Mouse (Mus musculus): Measurements from ENCODE around the gene Prdm11. TPM values are rescaled to one million over a fixed set of nuclear protein-coding genes. Genes with fewer than 3 reads are reported as not detected.

Gene Prdm11
- polyA plus RNA-seq, 1 experiment from 2014 or later, result 4.4 TPM

DNA sequence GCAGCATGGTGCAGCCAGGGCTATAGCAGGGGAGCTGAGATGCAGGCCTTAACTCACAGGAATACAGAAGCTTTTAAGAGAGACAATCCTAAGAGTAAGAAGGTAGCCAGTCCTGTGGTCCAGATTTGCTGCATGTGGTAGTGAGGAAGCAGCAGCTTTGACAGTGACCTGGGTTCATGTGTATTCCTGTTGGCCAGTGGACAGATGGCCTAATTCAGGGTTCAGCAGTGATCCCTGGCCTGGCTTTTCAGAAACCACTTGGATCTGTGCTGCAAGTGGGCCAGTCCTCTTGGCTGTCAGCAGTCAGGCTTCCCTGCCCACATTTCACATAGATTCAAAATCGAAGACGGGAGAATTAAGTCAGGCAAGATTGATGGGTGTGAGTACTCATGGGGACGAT, 104.5 kb downstream of the Prdm11 start:
- H3K4me2 ChIP-seq, result no peak overlapping the region
- H3K9ac ChIP-seq, result no peak overlapping the region
- H3K27me3 ChIP-seq (ENCODE audit: insufficient read depth, low read length), result no peaks in the 10 kb centered on the region; the same call in 1 of the 2 replicates
- no peak overlapping the region for H3K4me3 ChIP-seq (ENCODE audit: low read depth, low read length)
- no peaks in the 10 kb centered on the region for H3K36me3 ChIP-seq (ENCODE audit: insufficient read depth)
- 51% methylated on average over 3 of the region's 3 CpGs for WGBS
- H3K9me3 ChIP-seq (ENCODE audit: low read depth, low read length), result no peaks in the 10 kb centered on the region
- ATAC-seq (ENCODE audit: insufficient read depth), result no peak
- no peak for DNase-seq
- no peaks in the 10 kb centered on the region for H3K4me1 ChIP-seq (ENCODE audit: insufficient read depth)
- TF ChIP-seq CTCF (IDR thresholded peaks at IDR 0.05; ENCODE audit: low read depth), result no peak
- H3K27ac ChIP-seq (ENCODE audit: low read depth), result no peak overlapping the region

DNA sequence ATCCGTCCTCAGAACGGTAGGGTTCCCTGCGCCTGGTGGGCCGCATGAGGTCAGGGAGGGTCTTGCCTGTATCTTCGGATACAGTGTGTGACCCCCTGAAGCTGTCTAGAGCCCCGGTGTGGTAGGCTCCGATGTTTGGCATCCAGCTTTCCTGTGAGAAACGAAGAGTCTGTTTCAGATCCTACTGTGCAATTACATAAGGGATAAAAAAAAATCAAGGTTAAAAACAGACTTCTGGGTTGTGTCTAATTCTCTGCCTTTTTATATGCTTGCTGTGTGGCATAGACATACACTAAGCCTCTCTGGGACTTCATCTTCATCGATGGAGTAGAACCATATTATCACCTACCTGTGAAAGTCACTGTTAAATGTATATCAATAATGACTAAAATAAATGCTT, 105.0 kb downstream of the Prdm11 start:
- Histone ChIP-seq H3K27me3 (ENCODE audit: insufficient read depth, low read length) (no peaks in the 10 kb centered on the region; the same call in 1 of the 2 replicates), H3K9ac (no peak overlapping the region), H3K36me3 (ENCODE audit: insufficient read depth) (no peaks in the 10 kb centered on the region), H3K27ac (ENCODE audit: low read depth) (no peak overlapping the region), H3K4me1 (ENCODE audit: insufficient read depth) (no peaks in the 10 kb centered on the region), H3K4me2 (no peak overlapping the region), H3K4me3 (ENCODE audit: low read depth, low read length) (no peak overlapping the region), H3K9me3 (ENCODE audit: low read depth, low read length) (no peaks in the 10 kb centered on the region)
- no peak for ATAC-seq (ENCODE audit: insufficient read depth)
- 76% methylated on average over 9 of the region's 9 CpGs for WGBS
- no peak for TF ChIP-seq CTCF (IDR thresholded peaks at IDR 0.05; ENCODE audit: low read depth)
- no peak for DNase-seq

- ATAC-seq (ENCODE audit: insufficient read depth) (no peak), DNase-seq (no peak)
- Histone ChIP-seq H3K9ac (no peak overlapping the region), H3K36me3 (ENCODE audit: insufficient read depth) (no peaks in the 10 kb centered on the region), H3K4me2 (no peak overlapping the region), H3K9me3 (ENCODE audit: low read depth, low read length) (no peaks in the 10 kb centered on the region), H3K4me3 (ENCODE audit: low read depth, low read length) (no peak overlapping the region), H3K4me1 (ENCODE audit: insufficient read depth) (peaks cover 5% of the 10 kb centered on the region; the same call in 1 of the 2 replicates), H3K27me3 (ENCODE audit: insufficient read depth, low read length) (no peaks in the 10 kb centered on the region), H3K27ac (ENCODE audit: low read depth) (no peak overlapping the region)
- WGBS, result 92% methylated on average over 6 of the region's 7 CpGs
- no peak for TF ChIP-seq CTCF (IDR thresholded peaks at IDR 0.05; ENCODE audit: low read depth)
These were observed 107.1 kb downstream of the Prdm11 start for GRCm38 (mm10) chr2:92938827-92939226.

- WGBS, result 77% methylated on average over 5 of the region's 5 CpGs
- Histone ChIP-seq H3K9ac (no peak overlapping the region), H3K36me3 (ENCODE audit: insufficient read depth) (no peaks in the 10 kb centered on the region), H3K4me3 (ENCODE audit: low read depth, low read length) (no peak overlapping the region), H3K9me3 (ENCODE audit: low read depth, low read length) (no peaks in the 10 kb centered on the region), H3K27ac (ENCODE audit: low read depth) (no peak overlapping the region), H3K27me3 (ENCODE audit: insufficient read depth, low read length) (no peaks in the 10 kb centered on the region), H3K4me1 (ENCODE audit: insufficient read depth) (peaks cover 5% of the 10 kb centered on the region; the same call in 1 of the 2 replicates), H3K4me2 (no peak overlapping the region)
- ATAC-seq (ENCODE audit: insufficient read depth), result no peak
- DNase-seq, result no peak
- TF ChIP-seq CTCF (IDR thresholded peaks at IDR 0.05; ENCODE audit: low read depth), result no peak
These were observed 107.9 kb downstream of the Prdm11 start for GRCm38 (mm10) chr2:92938063-92938462.

DNA sequence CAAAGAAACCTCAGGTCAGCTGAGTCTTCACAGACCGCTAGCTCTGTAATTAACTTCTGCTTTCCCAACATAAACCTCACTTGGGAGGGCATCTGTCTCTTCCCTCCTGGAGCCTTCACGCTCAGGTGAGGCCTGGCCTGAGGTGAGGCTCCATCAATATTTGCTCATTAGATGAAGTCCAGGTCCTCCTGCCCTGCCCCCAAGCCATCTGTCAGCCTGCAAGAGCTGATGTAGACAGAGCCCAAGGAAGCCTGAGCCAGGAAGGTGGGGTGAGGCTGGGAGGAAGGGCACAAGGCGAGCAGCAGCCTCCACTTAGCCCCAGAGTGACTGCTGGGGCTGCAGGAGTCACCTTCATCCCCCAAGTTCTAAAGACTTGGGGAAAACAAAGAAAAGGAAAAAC, 110.5 kb downstream of the Prdm11 start:
- no peak overlapping the region for H3K4me2 ChIP-seq
- H3K27ac ChIP-seq (ENCODE audit: low read depth), result no peak overlapping the region
- no peaks in the 10 kb centered on the region for H3K27me3 ChIP-seq (ENCODE audit: insufficient read depth, low read length)
- DNase-seq (no peak), ATAC-seq (ENCODE audit: insufficient read depth) (no peak)
- H3K36me3 ChIP-seq (ENCODE audit: insufficient read depth), result no peaks in the 10 kb centered on the region
- H3K9ac ChIP-seq, result no peak overlapping the region
- WGBS, result 45% methylated on average over 3 of the region's 3 CpGs
- TF ChIP-seq CTCF (IDR thresholded peaks at IDR 0.05; ENCODE audit: low read depth), result no peak
- H3K4me1 ChIP-seq (ENCODE audit: insufficient read depth), result peaks cover 5% of the 10 kb centered on the region; the same call in 1 of the 2 replicates
- H3K4me3 ChIP-seq (ENCODE audit: low read depth, low read length), result no peak overlapping the region
- H3K9me3 ChIP-seq (ENCODE audit: low read depth, low read length), result no peaks in the 10 kb centered on the region

GRCm38 (mm10) chr2:92934312-92934982, 111.5 kb downstream of the Prdm11 start:
- Histone ChIP-seq H3K9ac (no peak overlapping the region), H3K36me3 (ENCODE audit: insufficient read depth) (no peaks in the 10 kb centered on the region), H3K4me3 (ENCODE audit: low read depth, low read length) (no peak overlapping the region), H3K9me3 (ENCODE audit: low read depth, low read length) (no peaks in the 10 kb centered on the region), H3K27me3 (ENCODE audit: insufficient read depth, low read length) (no peaks in the 10 kb centered on the region), H3K4me1 (ENCODE audit: insufficient read depth) (peaks cover 5% of the 10 kb centered on the region; the same call in 1 of the 2 replicates), H3K4me2 (no peak overlapping the region), H3K27ac (ENCODE audit: low read depth) (no peak overlapping the region)
- WGBS, result 16% methylated on average over 10 of the region's 10 CpGs
- no peak for TF ChIP-seq CTCF (IDR thresholded peaks at IDR 0.05; ENCODE audit: low read depth)
- ATAC-seq (ENCODE audit: insufficient read depth) (no peak; the same call in 1 of the 2 replicates), DNase-seq (peak; percentile 65)

- 75% methylated on average over 6 of the region's 6 CpGs for WGBS
- Histone ChIP-seq H3K27me3 (ENCODE audit: insufficient read depth, low read length) (no peaks in the 10 kb centered on the region), H3K4me3 (ENCODE audit: low read depth, low read length) (no peak overlapping the region), H3K9me3 (ENCODE audit: low read depth, low read length) (no peaks in the 10 kb centered on the region), H3K4me1 (ENCODE audit: insufficient read depth) (peaks cover 5% of the 10 kb centered on the region; the same call in 1 of the 2 replicates), H3K36me3 (ENCODE audit: insufficient read depth) (no peaks in the 10 kb centered on the region), H3K4me2 (no peak overlapping the region), H3K9ac (no peak overlapping the region), H3K27ac (ENCODE audit: low read depth) (no peak overlapping the region)
- no peak for TF ChIP-seq CTCF (IDR thresholded peaks at IDR 0.05; ENCODE audit: low read depth)
- ATAC-seq (ENCODE audit: insufficient read depth), result no peak
- no peak for DNase-seq
These were observed 112.6 kb downstream of the Prdm11 start for GRCm38 (mm10) chr2:92933379-92933778.

All from lung, embryonic 14.5 days (tissue).